Mouse (Mus musculus) frontal cortex, adult (tissue): ENCODE results near the gene Hoxa3.

Experiments
- ATAC-seq: cut with Nextera tagmentation; 2 replicates; pipeline ENCODE4 v1.9.2; 2017; ENCODE audit warnings: mild to moderate bottlenecking, moderate library complexity, mixed read lengths; ENCODE audit not compliant: low TSS enrichment

The Hoxa3 gene

GRCm38 (mm10) chr6:52232568-52232965, 19.4 kb upstream of the Hoxa3 start:
- ATAC-seq = no peak

- no peak for ATAC-seq
These were observed 18.9 kb upstream of the Hoxa3 start for GRCm38 (mm10) chr6:52231885-52232567.

GRCm38 (mm10) chr6:52230516-52231165, 17.5 kb upstream of the Hoxa3 start, which contains the start of gene Hoxa9:
Gene Hoxa9 (minus strand): TSS chr6:52231089.
- no peak for ATAC-seq

DNA sequence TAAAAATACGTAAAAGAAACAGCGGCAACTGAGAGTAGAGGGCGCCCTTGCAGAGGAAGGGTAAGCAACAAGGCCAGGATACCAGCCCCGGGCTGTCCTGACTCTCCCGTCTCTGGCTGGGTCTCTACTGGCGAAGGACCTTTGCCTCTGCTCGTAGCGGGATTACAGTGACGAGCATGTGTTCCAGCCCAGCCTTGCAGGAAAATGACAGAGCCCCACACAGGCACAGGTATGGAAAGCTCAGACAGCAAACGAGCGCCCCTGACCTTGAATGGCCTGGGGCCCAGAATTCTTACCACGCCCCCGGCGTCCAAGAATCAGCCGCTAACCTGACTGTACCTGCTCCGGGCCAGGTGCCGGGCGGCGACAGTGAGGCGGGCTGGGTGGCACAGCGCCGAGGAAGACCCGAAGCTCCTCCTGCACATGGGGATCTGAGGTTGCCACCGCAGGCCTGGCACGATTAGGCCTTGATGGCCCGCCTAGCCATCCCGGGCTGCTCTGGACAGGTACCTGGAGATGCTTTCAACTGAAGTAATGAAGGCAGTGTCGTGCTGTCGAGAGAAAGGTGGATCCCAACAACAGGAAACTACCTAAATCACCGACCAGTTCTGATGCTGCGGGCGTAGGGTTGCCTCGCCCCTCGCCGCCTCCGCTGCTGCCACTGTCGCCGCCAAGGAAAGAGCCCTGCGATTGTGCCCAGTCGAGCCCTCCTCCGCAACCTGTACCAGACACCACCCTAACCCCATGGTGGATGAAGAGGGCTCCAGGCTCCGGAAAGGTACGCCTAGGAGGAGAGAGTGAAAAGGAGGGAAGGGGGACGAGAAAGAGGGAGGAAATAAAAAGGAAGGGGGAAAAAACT, 16.7 kb upstream of the Hoxa3 start:
- ATAC-seq = no peak

DNA sequence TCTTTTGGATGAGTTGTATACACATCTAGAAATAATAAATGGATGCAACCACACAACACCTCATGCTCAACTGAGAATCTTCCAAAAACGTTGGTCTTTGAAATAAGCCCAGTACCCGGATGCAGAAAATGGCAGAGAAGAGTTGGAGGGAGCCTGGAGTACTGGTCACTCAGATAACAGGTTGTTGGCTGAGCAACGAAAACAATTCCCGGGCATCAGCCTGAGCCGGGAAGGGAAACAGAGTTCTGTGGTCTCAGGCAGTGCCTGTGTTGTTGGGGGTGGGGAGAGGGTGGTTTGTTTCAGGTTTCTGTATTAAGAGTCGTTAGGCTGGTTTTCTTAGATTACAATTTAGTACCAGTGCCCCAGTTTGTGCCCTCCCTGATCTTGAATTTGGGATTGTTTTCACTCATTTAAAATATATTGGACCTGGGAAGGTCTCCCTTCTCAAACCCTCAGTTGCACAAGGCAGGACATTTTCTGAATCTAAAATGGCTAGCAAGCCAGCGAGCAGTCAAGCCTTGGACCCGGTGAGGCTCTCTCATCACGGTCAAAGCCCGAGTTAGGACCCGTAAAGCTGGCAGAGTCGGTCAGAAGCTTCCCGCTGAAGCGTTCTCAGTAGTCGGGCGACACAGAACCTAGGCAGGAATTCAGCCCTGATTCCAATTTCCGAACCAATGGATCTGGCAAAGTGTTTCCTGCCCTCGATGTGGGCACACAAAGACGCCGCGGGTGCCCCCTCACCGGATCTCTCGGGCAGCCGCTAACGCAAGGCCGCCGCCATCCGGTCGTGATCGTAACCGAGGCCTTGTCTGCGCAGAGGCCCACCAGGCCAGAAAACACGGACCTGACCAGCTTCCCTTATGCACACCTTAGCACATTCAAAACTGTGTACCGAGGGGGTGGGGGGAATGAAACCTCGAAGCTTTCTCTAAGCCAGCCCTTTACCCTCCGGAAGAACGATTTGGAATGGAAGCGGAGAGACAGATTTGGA, 15.6 kb upstream of the Hoxa3 start:
- ATAC-seq = no peak

GRCm38 (mm10) chr6:52227470-52228222, 14.5 kb upstream of the Hoxa3 start:
- ATAC-seq = no peak

DNA sequence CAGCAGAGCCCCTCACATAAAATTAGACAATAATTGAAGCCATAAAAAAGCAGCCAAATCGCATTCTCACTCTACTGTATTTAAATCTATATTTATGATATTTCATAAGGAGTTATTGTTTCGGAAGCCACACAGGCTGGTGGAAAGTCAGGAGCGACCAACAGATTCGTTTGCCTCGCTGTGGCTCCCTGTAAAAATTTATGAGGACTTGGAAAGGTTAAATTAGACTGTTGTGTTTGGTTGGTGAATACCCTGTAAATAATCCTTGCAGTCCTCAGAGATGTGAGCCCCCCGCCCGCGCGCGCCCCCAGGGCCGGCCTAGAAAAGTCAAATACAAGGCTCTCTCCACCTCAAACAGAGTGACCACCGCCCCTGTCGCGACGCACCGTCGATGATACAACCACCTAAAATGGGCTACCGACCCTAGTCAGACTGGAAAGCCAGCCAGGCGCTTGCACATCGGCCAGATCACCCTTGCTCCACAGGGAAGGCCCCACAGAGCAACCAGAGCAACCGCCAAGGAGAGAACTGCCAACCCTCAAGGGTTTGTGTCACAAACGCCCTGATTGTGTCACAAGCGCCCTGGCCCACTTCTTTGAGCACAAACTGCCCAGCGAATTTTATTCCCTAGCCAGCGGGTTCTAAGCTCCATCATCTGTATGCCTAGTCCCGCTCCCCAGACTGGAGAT, 13.6 kb upstream of the Hoxa3 start:
- ATAC-seq = no peak

DNA sequence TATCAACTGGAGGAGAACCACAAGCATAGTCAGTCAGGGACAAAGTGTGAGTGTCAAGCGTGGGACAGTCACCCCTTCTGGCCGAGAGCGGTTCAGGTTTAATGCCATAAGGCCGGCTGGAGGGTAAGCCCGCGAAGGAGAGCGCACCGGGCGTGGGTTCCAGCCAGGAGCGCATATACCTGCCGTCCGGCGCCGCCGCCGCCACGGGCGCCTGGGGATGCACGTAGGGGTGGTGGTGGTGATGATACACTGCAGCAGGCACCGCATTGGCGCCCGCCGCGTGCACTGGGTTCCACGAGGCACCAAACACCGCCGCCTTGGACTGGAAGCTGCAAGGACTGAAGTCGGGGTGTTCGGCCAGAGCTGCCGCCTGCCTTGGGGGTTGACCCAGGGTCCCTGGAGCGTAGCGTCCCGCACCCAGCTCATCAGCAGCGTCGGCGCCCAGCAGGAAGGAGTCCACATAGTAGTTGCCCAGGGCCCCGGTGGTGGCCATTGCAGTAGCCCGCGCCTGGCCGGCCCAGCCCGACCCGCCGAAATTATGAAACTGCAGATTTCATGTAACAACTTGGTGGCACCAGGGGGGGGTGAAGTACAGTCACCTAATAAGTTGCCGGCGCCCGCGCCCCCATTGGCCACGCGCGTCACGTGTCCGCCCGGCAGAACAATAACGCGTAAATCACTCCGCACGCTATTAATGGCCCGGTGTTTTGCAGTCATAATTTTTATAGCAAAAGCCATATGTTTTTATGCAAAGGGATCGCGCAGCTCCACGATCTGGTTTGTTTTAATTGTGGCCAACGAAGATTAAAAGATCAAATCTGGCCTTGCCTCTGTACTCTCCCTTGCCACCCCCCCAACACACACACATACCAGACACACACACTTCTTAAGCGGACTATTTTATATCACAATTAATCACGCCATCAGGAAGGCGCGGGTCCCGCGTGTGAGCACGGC, 12.8 kb upstream of the Hoxa3 start:
- ATAC-seq = no peak

DNA sequence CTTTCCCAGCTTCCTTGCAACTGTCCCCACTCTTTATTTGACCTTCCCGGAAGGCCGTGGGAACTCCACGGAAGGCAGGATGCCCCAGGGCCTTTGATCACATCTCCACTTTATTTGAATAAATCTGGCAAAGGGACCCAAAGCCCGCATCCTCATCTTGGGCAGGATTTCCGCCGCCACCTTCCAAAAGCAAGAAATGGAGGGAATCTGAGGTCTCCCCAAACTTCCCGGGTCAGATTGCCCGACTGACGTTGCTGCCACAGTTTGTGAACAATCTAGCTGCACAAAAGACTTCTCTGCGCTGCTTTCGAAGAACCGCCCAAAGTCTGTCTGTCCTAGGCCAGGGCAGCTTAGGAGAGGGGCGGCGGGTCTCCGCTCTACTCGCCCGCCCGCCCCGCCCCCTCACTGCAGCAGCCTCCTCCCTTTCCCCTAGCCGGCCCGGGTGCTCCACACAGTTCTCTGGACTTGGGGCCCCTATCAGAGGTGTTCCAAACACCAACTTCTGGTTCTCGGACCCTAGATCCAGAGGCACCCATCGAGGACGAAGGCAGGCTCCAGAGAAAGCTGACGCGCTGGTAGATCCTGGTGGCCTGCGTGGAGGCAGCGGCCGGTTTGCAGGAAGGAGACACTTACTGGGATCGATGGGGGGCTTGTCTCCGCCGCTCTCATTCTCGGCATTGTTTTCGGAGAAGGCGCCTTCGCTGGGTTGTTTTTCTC, 11.9 kb upstream of the Hoxa3 start:
- ATAC-seq = no peak

DNA sequence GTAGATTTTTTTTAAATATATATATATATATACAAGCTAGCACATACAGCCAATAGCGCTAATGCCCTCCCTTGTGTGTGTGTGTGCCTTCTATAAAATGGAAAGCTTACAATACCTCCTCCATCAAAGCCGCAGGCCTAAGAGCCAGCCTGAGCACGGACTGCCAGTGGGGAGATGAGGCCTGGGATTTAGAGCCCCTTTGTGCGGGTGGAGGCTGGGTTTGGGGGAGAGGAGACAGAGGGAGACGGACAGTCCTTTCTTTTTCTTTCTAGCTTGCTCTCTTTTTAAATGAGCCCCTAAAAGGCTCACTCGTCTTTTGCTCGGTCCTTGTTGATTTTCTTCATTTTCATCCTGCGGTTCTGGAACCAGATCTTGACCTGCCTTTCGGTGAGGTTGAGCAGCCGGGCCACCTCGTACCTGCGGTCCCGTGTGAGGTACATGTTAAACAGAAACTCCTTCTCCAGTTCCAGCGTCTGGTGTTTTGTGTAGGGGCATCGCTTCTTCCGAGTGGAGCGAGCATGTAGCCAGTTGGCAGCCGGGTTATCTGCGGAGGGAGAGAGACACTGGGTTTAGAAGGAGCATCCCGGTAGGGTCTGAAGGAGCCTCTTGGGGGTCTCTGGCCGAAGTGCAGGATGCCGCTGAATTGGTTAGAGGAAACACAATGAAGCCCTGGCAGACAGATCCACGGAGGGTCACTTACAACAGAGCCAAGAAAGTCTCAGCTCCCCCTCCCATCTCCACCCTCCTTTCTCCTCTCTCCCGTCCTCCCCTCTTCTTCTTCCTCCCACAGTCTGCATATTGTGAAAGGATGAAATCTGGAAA, 11.0 kb upstream of the Hoxa3 start:
- ATAC-seq = no peak

DNA sequence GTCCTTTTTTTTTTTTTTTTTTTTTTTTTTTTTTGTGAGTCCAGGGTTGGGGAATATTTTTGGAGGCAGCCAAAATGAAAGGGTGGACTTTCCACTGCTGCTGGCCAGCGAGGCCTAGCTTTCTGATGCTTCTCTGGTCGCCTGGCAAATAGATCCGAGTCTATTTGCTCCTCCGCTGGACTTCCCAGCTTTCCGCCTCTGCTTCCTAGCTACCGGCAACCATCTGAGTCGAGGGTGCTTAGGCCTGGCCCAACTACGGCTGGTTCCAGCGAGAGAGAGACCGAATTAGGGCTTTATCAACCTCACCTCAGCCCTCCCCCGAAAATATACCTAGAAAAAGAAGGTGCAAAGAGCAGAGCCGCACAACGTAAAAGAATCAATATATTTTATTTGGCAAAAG, 9.6 kb upstream of the Hoxa3 start:
- ATAC-seq = no peak

DNA sequence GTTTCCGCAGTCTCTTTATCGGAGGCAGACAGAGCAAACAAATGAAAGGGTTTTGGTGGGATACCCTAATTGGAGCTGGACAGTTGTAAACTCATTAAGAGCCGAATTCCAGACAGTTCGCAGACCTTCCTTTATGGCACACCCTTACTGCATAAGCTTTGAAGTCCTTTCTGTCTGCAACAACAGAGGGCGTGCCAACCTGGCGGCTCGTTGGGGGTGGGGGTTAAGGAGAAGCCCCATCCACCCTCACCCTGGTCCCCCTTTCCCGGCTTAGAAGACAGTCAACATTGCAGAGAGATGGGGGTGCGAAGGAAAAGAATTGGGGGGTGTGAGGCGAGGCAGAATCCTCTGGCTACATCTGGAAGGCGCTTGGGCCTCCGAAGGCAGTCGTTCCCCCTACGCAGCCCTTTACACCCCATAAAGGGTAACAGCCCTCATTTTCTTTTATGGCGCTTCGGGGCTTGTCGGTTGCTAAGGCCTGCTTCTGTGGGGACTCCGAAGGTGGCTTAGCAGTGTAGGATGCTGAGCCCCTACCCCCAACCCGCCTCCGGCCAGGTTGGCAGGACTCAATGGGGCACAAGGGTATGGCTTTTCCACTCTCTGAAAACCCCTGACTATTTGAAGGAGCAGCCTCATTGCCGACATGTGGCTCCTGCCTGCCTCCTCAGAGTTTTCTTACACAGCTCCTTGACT, 9.0 kb upstream of the Hoxa3 start:
- no peak for ATAC-seq

- ATAC-seq = peak; percentile 78
These were observed 8.3 kb upstream of the Hoxa3 start, which contains the start of gene Hoxa7 for GRCm38 (mm10) chr6:52221337-52221992. Gene Hoxa7 (minus strand): TSS chr6:52221854.

GRCm38 (mm10) chr6:52220865-52221310, 7.8 kb upstream of the Hoxa3 start:
- no peak for ATAC-seq

GRCm38 (mm10) chr6:52220003-52220864, 7.1 kb upstream of the Hoxa3 start:
- ATAC-seq = no peak
